Mouse (Mus musculus) WW6 (cell line): ENCODE measurements around the gene Rac3.

Experiments
- DNase-seq: peaks from one replicate; pipeline ENCODE4 v3.0.0-alpha.2; 2013; ENCODE audit warnings: low read depth, low spot score

The Rac3 gene

DNA sequence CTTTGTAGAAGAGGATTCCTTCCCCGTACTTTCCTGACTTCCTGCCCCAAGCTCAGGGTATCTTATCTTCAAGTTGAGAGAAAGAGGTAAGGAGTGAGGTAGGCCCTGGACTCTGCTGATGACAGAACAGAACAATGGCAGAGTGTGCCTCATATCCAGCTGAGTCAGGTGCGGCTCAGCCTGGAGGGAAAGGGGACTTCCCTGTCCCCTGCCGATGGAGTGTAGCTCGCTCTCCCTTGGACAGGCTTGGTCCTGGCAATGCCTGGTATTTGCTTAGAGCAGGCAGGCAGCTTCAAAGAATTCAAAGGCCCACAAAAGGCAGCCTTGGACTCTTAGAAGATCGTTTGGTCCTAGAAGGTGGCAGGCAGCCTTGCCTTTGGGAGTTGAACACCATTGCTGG lies 15.2 kb upstream of the Rac3 start:
- no peak for DNase-seq

DNA sequence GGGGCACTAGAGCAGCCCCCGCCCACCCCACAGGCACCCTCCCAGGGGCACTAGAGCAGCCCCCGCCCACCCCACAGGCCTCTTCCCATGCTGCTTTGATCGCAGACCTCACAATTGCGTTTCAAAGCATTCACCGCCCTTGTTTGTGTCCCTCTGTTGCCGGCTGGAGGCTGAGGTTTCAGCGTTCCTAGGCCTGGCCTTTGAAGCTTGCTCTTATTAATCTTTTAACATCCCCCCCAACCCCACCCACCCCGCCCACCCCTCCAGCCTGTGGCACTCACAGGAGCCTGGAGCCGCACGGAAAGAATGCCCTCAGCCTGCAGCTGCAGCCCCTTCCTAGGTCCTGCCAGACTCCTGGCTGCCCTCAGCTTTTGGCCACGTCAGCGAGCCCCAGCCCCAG lies 14.0 kb upstream of the Rac3 start:
- DNase-seq, result no peak

DNA sequence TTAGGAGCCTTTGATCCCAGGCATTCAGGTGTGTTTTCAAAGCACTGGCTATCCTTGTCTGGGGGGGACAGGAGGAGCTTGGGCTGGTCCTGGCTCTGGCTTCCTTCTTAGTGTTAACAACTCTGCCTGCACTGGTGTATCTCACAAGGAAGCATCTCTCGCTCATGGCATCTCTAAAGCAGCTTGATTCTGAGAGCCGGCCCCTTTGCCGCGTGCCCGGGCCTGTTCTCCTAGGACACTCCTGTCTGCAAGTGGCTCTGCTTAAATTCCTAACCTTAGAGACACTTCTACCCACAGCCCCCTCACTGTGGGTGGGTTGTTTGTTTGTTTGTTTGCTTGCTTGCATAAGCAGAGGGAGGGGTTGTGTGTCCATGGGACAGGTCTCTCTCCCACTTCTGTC lies 13.3 kb upstream of the Rac3 start:
- DNase-seq, result no peak

DNA sequence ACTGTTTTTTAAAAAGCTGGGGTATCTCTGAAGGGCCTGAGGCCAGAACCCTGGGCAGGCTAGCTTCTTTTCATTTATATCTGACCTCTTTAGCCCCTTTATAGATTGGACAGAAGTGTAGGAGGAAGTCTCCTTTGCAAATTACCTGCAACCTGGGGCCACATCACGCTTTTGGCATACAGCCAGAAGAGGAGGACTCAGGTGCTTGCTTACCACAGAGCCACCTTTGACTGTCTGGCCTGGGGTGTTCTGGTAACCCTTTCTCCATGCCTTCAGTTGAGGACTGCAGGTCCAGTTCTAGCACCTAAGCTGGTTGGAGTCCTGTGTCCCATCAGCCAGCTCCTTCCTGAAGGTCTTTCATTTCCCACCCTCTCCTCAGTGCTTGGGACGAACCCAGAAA lies 11.7 kb upstream of the Rac3 start:
- DNase-seq, result no peak

DNA sequence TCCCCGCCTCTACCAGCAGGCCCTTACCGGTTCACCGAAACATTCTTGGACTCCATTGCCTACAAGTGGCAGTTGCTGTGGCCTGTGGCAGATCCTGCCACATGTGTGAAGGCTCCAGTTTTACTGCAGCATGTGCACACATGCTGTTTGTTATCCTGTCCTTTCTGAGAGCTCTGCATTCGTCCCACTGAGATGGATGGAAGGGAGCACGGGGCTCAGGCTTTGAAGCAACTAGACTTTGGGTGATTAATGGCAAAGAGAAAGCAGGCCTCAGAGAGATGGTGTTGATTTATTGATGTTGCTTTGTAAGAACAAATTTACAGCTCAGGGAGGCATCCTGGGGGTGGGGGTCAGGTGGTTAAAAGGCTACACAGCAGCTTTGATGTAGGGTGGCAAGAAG lies 10.6 kb upstream of the Rac3 start:
- DNase-seq, result no peak

DNA sequence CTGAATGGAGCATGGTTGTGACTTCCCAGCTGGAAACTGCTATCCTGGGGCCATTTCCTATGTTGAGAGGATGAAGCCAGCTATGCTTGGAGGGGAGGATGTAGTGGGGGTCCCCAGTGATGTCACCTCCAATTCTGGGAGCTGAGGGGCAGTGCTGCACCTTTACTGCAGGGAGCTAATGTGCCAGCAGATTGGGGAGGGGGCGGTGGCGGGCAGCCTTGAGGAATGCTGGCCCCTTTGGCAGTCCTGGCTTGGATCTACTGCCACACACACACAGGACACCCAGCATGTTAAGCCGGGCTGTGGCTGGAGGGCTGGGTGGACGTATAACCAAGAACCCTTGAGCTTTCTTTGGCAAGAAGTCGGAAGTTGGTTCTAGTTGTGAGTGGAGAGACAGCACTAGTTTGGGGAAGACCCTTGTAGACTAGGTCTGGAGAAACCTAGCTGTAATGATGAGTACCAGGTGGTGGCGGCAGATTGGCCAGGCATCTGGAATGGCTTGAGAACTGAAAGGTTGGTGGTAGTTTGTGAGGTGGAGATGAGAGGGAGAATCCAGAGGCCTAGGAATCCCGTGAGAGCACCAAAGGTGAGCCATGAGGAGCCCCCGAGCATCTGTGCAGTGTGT lies 9.2 kb upstream of the Rac3 start:
- DNase-seq, result no peak

DNA sequence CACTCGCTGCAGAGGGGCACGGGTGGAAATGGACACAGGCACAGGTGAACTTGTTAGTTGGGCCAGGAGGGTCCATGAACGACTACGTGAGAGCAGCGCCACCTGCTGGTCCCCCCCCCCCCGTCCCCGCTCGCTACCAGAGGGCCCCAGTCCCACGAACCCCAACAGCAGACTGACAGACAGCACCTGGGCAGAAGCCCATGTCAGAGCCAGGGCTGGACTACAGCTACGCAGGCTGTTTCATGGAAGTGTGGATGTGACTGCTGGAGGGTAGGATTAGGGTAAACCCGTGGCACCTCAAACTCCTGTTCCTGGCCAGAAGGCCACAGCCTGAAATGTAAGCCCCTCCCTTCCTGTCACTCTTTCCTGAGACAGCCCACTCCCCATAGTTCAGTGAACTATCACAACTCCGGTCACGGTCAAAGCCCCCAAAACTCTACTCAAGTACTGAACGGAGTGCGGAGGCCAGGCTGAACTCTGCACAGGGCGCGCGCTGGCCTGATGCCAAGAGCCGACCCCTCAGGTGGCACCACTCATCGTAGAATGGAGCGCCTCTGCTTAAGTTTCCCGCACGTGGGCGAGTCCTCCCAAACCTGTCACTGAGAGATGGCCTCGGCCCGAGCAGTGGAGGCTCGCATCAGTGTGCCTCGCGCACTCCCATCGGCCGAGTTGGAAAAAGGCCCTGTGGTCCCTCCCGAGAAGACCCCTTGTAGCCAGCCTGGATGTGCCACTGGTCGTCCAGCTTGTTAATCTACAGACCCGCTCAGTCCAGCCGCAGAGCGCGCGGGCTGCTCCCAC lies 8.3 kb upstream of the Rac3 start:
- DNase-seq, result no peak

DNA sequence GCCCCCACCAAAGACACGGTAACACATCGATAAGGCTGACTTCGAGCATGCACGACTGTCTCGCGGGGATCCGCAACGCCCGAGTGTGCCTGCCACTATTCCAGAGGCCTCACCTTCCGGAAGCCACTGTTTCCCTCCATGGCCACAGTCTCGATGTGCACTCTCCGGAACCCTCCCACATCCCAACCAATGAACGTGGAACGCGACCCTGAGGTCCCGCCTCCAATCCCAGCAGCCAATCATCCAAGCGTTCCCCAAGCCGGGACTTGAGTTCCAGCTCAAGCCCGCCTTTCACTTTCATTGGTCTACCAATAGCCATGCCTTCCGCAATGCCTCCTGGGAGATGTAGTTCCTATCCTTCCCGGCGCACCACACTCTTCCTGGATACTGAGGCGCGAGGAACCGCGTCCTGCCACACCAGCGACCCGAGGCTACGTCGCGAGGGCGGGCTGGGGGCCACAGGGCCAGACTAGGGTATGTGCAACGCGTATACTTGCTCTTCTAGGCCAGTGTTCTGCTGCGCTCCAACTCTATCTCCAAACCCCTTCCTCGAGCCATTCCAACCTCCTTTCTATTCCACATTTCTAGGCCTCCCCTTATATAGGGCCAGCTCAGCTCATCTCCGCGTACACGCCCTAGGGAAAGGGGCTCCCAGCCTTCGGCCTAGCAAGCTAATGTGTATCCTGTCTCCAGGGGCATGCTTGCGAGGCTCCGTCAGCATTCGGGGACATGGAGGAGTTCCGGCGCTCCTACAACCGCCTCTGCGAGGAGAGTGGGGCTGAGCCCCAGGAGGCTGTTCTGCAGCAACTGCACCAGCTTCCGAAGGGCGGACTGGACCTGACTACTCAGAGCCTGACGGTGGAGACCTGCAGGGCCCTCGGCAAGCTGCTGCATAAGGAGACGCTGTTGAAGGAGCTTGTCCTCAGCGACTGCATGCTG lies 7.4 kb upstream of the Rac3 start, which contains the start of the genes Cenpx and Lrrc45:
Gene Cenpx (minus strand): TSS at position 159 of the 939 bp plus-strand sequence.
Gene Lrrc45 (plus strand): TSS at position 346 of the 939 bp plus-strand sequence.
- peak; percentile 98 for DNase-seq

DNA sequence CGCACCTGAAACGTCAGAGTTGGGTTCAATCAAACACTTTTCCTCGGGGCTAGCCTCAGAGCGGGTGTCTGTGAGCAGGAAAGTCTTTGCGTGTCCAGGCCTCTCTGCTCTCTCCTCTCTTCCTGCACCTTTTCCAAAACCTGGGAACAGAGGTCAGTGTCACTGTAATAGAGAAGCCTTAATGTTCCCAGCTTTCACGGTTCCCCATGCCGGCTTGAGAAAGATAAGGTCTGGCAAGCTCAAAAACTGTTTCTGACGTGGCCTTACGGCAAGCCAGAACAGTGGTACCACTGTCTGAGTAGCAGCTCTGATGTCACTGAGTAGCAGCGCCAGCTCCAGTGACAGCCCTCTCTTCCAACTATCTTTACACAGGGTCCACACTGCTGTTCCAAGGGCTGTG lies 6.7 kb upstream of the Rac3 start:
- DNase-seq, result no peak

DNA sequence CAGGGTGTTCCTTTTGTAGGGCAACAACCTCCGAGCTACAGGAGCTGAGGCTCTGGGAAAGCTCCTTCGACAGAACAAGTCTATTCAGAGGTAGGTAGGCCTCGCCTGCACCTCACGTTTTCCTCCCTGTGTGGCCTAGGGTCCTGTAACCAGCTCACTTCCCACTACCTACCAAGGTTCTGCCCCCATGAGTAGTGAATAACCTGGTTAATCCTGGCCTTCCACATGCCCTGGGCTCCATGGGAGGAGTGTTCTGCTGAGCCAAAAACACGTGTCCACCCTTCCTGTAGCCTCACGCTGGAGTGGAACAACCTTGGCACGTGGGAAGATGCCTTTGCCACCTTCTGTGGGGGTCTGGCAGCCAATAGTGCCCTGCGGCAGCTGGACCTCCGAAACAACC lies 6.1 kb upstream of the Rac3 start:
- no peak for DNase-seq

DNA sequence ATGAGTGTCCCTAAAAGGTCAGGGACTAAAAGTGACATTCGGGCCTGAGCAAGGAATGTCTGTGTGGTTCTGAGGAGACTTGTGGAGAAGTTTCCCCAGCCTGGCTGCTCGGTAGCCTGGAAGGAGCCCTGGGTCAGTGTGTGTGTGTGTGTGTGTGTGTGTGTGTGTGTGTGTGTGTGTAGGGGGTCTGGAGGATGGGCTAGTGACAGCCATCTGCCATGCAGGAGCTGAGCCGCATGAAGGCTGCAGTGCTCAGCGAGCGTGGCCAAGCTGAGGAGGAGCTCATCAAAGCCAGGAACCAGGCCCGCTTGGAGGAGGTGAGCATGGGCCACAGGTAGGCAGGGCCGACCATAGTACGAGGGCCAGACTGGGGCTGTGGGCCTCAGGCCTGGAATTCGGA lies 2.0 kb upstream of the Rac3 start:
- DNase-seq, result no peak

DNA sequence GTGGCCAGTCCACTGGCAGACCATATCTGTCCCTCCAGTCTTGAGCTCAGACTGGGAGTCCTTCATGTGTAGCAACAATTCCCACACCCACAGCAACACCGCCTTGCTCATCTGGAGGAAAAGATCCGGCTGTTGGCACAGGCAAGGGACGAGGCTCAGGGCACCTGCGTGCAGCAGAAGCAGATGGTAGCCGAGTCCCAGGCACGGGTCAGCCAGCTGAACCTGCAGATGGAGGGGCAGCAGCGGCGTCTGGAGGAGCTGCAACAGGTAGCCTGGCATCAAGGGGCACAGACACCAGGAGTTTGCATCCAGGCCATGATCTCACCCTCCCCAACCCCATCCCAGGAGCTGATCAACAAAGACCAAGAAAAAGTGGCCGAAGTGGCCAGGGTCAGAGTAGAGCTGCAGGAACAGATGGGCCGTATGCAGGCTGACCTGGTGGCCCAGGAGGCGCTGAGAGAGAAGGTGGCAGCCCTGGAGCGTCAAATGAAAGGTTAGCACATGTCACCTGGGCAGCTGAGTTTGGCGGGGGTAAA lies 1.4 kb upstream of the Rac3 start:
- DNase-seq, result no peak

DNA sequence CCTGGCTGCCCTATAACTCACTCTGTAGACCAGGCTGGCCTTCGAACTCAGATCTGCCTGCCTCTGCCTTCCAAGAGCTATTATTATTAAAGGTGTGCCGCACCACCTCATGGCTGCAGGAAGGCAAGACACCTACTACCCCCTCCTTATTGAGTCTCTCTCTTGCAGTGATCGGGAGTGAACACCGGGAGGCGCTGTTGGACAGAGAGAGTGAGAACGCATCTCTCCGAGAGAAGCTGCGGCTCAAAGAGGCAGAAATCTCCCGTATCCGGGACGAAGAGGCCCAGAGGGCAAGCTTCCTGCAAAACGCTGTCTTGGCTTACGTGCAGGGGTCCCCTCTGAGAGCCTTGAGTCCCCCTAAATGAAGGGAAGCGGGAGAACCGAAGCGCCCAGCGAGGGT lies 820 bp upstream of the Rac3 start:
- DNase-seq, result peak; percentile 93

DNA sequence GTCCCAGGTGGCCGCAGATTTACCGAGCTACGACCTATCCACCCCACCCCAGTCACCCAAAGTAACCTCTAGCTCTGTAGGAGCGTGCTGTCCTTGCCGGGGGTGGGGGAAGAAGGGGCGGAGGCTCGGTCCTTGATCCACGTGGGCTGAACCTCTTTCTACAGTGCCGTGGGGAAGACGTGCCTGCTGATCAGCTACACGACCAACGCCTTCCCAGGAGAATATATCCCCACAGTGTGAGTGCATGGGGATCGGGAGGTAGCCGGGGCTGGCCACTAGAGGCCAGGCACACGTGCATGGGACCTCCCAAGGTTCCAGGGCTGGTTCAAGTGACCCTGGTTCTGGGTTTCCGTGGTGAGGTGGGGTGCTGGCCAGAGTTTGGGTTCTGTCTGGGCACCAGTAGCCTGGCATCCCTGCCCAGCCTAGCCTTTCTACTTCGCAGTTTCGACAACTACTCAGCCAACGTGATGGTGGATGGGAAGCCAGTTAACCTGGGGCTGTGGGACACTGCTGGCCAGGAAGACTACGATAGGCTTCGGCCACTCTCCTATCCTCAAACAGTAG lies 879 bp downstream of the Rac3 start:
- DNase-seq, result no peak

DNA sequence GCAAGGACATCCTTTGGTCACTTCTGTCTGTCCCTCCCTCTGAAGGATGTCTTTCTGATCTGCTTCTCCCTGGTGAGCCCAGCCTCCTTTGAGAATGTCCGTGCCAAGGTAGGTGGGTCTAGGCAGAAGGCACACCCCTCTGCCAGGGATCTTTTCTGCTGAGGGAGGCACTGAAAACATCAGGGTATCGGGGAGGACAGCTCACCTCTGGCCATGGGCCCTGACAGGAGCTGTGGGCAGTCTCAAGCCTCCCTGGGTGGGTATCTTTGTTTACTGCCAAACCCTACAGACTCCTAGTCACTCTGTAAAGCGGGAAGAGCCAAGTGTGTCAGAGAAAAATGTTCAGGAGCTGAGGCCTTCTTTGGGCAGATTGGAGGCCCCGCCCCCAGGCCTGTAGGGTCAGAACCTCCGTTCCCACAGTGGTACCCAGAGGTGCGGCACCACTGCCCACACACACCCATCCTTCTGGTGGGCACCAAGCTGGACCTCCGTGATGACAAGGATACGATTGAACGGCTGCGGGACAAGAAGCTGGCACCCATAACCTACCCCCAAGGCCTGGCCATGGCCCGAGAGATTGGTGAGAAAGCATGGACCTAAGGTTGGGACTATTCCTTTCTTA lies 1.6 kb downstream of the Rac3 start:
- no peak for DNase-seq

DNA sequence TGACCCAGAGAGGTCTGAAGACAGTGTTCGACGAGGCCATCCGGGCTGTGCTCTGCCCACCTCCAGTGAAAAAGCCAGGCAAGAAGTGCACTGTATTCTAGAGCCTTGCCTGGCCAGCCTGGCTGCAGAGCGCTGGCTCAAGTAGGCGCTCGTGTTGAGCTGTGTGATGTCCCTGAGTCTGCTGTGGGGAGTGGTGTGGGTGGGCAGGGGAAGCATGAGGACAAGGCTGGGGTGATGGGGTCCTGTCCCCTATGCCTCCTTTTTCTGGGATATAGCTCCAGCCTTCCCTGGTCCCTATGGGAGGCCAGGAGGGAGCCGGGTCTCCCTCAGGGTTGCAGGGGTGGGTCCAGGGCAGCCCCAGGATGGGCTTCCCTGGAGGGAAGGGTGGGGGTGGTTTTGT lies 2.2 kb downstream of the Rac3 start:
- DNase-seq, result no peak

DNA sequence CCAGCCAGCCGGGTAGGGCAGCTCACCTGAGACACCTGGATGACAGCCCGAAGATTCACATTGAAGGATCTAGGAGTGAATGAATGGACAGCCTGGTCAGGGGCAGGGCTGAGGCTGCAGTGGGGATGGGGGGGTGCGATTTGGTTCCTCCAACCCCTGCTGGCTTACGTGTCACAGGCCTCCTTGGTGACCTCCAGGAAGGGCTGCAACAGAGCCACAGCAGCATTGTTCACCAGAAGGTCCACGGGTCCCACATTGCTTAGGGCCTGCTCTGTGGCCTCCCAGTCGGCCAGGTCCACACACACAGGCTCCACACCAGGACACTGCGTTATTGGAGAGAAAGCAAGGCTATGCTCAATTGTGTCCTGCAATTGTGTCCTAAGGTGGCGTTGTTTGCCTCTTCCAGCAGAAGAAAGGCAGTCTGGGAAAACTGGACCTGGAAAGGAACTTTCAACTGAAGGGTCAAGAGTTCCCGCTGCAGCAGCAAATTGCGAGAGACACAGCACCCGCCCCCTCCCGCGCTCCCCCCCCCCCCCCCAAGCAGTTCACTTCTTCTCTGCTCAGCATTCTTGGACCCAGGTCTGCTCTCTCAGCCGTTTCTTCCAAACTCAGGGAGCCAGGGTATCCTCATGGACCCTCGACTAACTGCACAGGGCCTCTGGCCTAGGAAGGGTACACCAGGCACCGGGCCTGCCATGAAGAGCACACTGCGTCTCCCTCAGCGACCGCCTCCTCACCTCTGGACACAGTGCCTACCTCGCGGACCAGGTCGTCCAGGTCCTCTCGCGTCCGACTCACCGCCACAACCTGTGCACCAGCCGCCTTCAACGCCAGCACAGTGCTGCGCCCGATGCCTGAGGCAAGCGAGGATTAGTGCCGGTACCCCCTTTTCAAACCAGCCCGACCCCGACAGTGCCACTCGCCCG lies 5.2 kb downstream of the Rac3 start:
- no peak for DNase-seq

DNA sequence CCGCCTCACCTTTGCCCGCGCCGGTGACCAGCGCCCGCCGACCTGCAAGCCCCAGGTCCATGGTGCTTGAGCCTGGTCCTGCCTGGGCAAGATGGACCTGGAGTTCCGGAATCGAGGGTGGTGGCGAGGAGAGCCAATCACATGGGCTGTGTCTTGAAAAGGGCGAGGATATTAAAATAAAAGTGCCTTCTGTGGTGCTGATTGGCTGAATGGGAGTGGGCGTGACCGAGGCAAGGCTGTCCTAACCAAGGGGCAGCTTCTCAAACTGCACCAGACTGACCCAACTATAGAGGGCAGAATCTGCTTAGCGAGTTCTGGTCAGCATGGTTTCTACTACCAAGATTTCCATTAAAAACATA lies 5.9 kb downstream of the Rac3 start, which contains the start of gene Dcxr:
Gene Dcxr (minus strand): TSS at position 113 of the 359 bp plus-strand sequence.
- no peak for DNase-seq

DNA sequence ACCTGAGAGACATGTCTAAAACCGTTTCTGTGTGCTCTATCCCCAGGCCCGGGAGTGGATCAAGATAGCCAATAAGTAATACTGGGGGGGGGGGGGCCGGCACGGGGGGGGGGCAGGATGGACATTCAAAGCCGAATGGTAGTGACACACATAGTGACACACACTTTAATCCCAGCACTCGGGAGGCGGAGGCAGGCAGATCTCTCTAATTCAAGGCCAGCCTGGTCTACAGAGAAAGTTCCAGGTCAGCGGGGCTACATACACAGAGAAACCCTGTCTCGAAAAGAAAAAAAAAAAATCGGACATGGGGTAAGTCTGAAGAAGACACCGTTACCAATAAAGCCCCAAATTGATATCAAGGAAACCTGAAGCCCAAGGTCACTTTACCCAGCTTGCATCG lies 6.3 kb downstream of the Rac3 start:
- DNase-seq, result no peak
